Comparison of ENCODE assay signal across 11 mouse cellular contexts in the genomic region with DNA sequence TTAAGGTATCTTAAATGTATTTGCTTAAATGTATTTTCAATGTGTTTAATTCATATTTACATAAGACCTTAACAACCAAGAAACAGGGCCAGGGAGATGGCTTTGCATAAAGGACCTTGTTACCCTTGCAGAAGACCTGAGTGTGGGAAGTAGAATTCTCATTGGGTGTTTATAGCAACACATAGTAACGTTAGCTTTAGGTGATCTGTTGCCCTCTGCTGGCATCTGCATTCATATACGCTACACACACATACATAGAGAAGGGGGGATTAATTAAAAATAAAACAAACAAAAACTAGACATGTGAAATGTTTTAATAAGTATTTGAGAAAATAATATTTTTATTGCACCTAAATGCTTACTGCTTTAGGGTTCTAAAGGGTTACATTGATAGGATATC.
DNase-seq lines count a peak whose midpoint lies in the region; ATAC-seq and TF ChIP-seq lines count a peak whose summit lies in the region.
"Had no signal": no experiment of that assay in that cellular context is flagged by ENCODE, and none has a peak within 500 bp of the region (broad histone marks: within the 10 kb centered on the region; RNA-seq: fewer than 3 reads in every experiment).

No protein-coding gene starts in this region.

- no peak for DNase-seq in gastrocnemius, adult 2 months
- no peak for DNase-seq in gastrocnemius, adult 18-20 months (ENCODE audit: low spot score)
- no peak for DNase-seq in frontal cortex, postnatal 10 days (ENCODE audit: low spot score in 2 of 2)
- no peak for DNase-seq in frontal cortex, adult 2 months (ENCODE audit: extremely low spot score in 1 of 2, low spot score in 1 of 2)
- no peak for DNase-seq in thymus, postnatal 0 days (ENCODE audit: low spot score)
- DNase-seq: thymus, postnatal 25 days had no signal

- H3K27me3 ChIP-seq in midbrain, embryonic 12.5 days, result no peaks in the 10 kb centered on the region
- no peaks in the 10 kb centered on the region for H3K27me3 ChIP-seq in midbrain, embryonic 13.5 days
- no peaks in the 10 kb centered on the region for H3K27me3 ChIP-seq in forebrain, embryonic 16.5 days (replicated peaks; ENCODE audit: control insufficient read depth, insufficient read depth, low read length)
- H3K27me3 ChIP-seq: kidney, embryonic 15.5 days; liver, embryonic 15.5 days had no signal

- peak; percentile 47 for TF ChIP-seq CTCF in gastrocnemius, adult 2 months (IDR thresholded peaks at IDR 0.05)

- intact Hi-C loops in gastrocnemius, adult 2 months (cut with DNase I), result loop anchor here (5.0 to 10.0 kb wide), 2 partner anchors 265 to 363 kb away; a partner anchor contains a TSS

- no peak overlapping the region for H3K4me3 ChIP-seq in gastrocnemius, adult 2 months
- H3K4me3 ChIP-seq in midbrain, embryonic 12.5 days, result no peak overlapping the region
- no peak overlapping the region for H3K4me3 ChIP-seq in midbrain, embryonic 13.5 days (replicated peaks)
- no peak overlapping the region for H3K4me3 ChIP-seq in forebrain, embryonic 16.5 days (replicated peaks; ENCODE audit: low read length)
- H3K4me3 ChIP-seq: kidney, embryonic 15.5 days; liver, embryonic 15.5 days had no signal

- peak; percentile 79; the same call in 1 of the 2 replicates for ATAC-seq in midbrain, embryonic 12.5 days (ENCODE audit: low FRiP score, low read depth)
- ATAC-seq in midbrain, embryonic 13.5 days, result no peak
- peak; percentile 68 for ATAC-seq in forebrain, embryonic 16.5 days

- no peaks in the 10 kb centered on the region for H3K9me3 ChIP-seq in midbrain, embryonic 12.5 days
- H3K9me3 ChIP-seq in midbrain, embryonic 13.5 days, result no peaks in the 10 kb centered on the region
- H3K9me3 ChIP-seq in forebrain, embryonic 16.5 days (ENCODE audit: control insufficient read depth, low read length), result no peaks in the 10 kb centered on the region
- H3K9me3 ChIP-seq: kidney, embryonic 15.5 days; liver, embryonic 15.5 days had no signal

- no peaks in the 10 kb centered on the region for H3K36me3 ChIP-seq in midbrain, embryonic 12.5 days
- peaks cover 3% of the 10 kb centered on the region; the same call in 1 of the 2 replicates for H3K36me3 ChIP-seq in midbrain, embryonic 13.5 days
- H3K36me3 ChIP-seq in forebrain, embryonic 16.5 days (ENCODE audit: control insufficient read depth, insufficient read depth), result no peaks in the 10 kb centered on the region
- H3K36me3 ChIP-seq: kidney, embryonic 15.5 days; liver, embryonic 15.5 days had no signal

- no peaks in the 10 kb centered on the region for H3K4me1 ChIP-seq in midbrain, embryonic 12.5 days
- no peaks in the 10 kb centered on the region for H3K4me1 ChIP-seq in midbrain, embryonic 13.5 days (replicated peaks)
- H3K4me1 ChIP-seq in forebrain, embryonic 16.5 days (replicated peaks; ENCODE audit: control insufficient read depth, insufficient read depth, low read length), result no peaks in the 10 kb centered on the region; the same call in 1 of the 2 replicates
- H3K4me1 ChIP-seq: kidney, embryonic 15.5 days; liver, embryonic 15.5 days had no signal

- H3K27ac ChIP-seq in gastrocnemius, adult 2 months, result no peak overlapping the region
- no peak overlapping the region for H3K27ac ChIP-seq in midbrain, embryonic 12.5 days (replicated peaks)
- no peak overlapping the region for H3K27ac ChIP-seq in midbrain, embryonic 13.5 days
- H3K27ac ChIP-seq in forebrain, embryonic 16.5 days (ENCODE audit: low read length), result no peak overlapping the region
- H3K27ac ChIP-seq: kidney, embryonic 15.5 days; liver, embryonic 15.5 days had no signal

- H3K9ac ChIP-seq in midbrain, embryonic 12.5 days (replicated peaks), result no peak overlapping the region
- no peak overlapping the region for H3K9ac ChIP-seq in midbrain, embryonic 13.5 days (replicated peaks)
- H3K9ac ChIP-seq in forebrain, embryonic 16.5 days (replicated peaks; ENCODE audit: low read depth, low read length), result no peak overlapping the region
- H3K9ac ChIP-seq: kidney, embryonic 15.5 days; liver, embryonic 15.5 days had no signal

- H3K4me2 ChIP-seq in midbrain, embryonic 12.5 days (replicated peaks), result no peak overlapping the region
- H3K4me2 ChIP-seq in midbrain, embryonic 13.5 days (replicated peaks), result no peak overlapping the region
- no peak overlapping the region for H3K4me2 ChIP-seq in forebrain, embryonic 16.5 days (ENCODE audit: low read length)
- H3K4me2 ChIP-seq: kidney, embryonic 15.5 days; liver, embryonic 15.5 days had no signal

- 43% methylated on average over 2 of the region's 2 CpGs for WGBS in midbrain, embryonic 12.5 days
- WGBS in midbrain, embryonic 13.5 days, result 51% methylated on average over 2 of the region's 2 CpGs
- 28% methylated on average over 2 of the region's 2 CpGs for WGBS in forebrain, embryonic 16.5 days
